In genomic region chr2:129873489-129873888, GRCm38 (mm10) we compare ENCODE assay signal across 9 mouse cellular contexts.
DNase-seq lines count a peak whose midpoint lies in the region; ATAC-seq and TF ChIP-seq lines count a peak whose summit lies in the region.
"Had no signal": no experiment of that assay in that cellular context is flagged by ENCODE, and none has a peak within 500 bp of the region (broad histone marks: within the 10 kb centered on the region; RNA-seq: fewer than 3 reads in every experiment).

No protein-coding gene starts in this region.

- H3K9ac ChIP-seq in liver, postnatal 0 days (replicated peaks): no peak overlapping the region
- no peak overlapping the region for H3K9ac ChIP-seq in neural tube, embryonic 15.5 days (replicated peaks)
- H3K9ac ChIP-seq: embryonic facial prominence, embryonic 15.5 days had no signal

- no peak overlapping the region for H3K4me2 ChIP-seq in liver, postnatal 0 days (ENCODE audit: low read depth, low read length)
- H3K4me2 ChIP-seq in neural tube, embryonic 15.5 days: peak overlapping the region; percentile 3; the same call in 1 of the 2 replicates
- H3K4me2 ChIP-seq: embryonic facial prominence, embryonic 15.5 days had no signal

- no peaks in the 10 kb centered on the region for H3K27me3 ChIP-seq in embryonic facial prominence, embryonic 10.5 days (replicated peaks; ENCODE audit: low read depth, poor library complexity, severe bottlenecking)
- H3K27me3 ChIP-seq in liver, postnatal 0 days (ENCODE audit: insufficient read depth, low read length): no peaks in the 10 kb centered on the region
- H3K27me3 ChIP-seq in neural tube, embryonic 15.5 days (replicated peaks): no peaks in the 10 kb centered on the region
- H3K27me3 ChIP-seq: embryonic facial prominence, embryonic 15.5 days had no signal

- DNase-seq in B cell, adult 2 months: peak; percentile 86 to 89
- DNase-seq in adrenal gland, postnatal 14 days: peak; percentile 87
- peak; percentile 82 for DNase-seq in embryonic facial prominence, embryonic 10.5 days (ENCODE audit: low spot score)
- DNase-seq in heart, adult 9 months (ENCODE audit: low spot score in 2 of 2): peak; percentile 37 to 66
- DNase-seq in kidney, postnatal 14 days: peak; percentile 83
- DNase-seq in liver, postnatal 0 days: peak; percentile 80
- DNase-seq in testis, postnatal 14 days (ENCODE audit: low spot score): peak; percentile 27

- TF ChIP-seq CTCF in liver, postnatal 0 days (IDR thresholded peaks at IDR 0.05; ENCODE audit: low read depth): peak; percentile 95

- no peaks in the 10 kb centered on the region for H3K9me3 ChIP-seq in embryonic facial prominence, embryonic 10.5 days
- H3K9me3 ChIP-seq in liver, postnatal 0 days (ENCODE audit: low read length): no peaks in the 10 kb centered on the region
- no peaks in the 10 kb centered on the region for H3K9me3 ChIP-seq in neural tube, embryonic 15.5 days (replicated peaks)
- H3K9me3 ChIP-seq: embryonic facial prominence, embryonic 15.5 days had no signal

- no peak overlapping the region for H3K27ac ChIP-seq in embryonic facial prominence, embryonic 10.5 days (replicated peaks)
- no peak overlapping the region for H3K27ac ChIP-seq in liver, postnatal 0 days (ENCODE audit: low read depth)
- H3K27ac ChIP-seq in neural tube, embryonic 15.5 days (replicated peaks): no peak overlapping the region
- H3K27ac ChIP-seq: embryonic facial prominence, embryonic 15.5 days had no signal

- H3K4me1 ChIP-seq in embryonic facial prominence, embryonic 10.5 days: no peaks in the 10 kb centered on the region
- no peaks in the 10 kb centered on the region for H3K4me1 ChIP-seq in liver, postnatal 0 days (ENCODE audit: insufficient read depth)
- H3K4me1 ChIP-seq in neural tube, embryonic 15.5 days: peaks cover 2% of the 10 kb centered on the region; the same call in 1 of the 2 replicates
- H3K4me1 ChIP-seq: embryonic facial prominence, embryonic 15.5 days had no signal

- ATAC-seq in liver, postnatal 0 days: no peak
- ATAC-seq in neural tube, embryonic 15.5 days (ENCODE audit: low FRiP score): peak; percentile 83

- no peaks in the 10 kb centered on the region for H3K36me3 ChIP-seq in embryonic facial prominence, embryonic 10.5 days (replicated peaks)
- no peaks in the 10 kb centered on the region for H3K36me3 ChIP-seq in liver, postnatal 0 days (replicated peaks; ENCODE audit: insufficient read depth, low read length)
- no peaks in the 10 kb centered on the region for H3K36me3 ChIP-seq in neural tube, embryonic 15.5 days
- H3K36me3 ChIP-seq: embryonic facial prominence, embryonic 15.5 days had no signal

- 10% methylated on average over 5 of the region's 5 CpGs for WGBS in embryonic facial prominence, embryonic 10.5 days
- WGBS in liver, postnatal 0 days (ENCODE audit: insufficient replicate concordance): 7% methylated on average over 5 of the region's 5 CpGs
- 7% methylated on average over 5 of the region's 5 CpGs for WGBS in neural tube, embryonic 15.5 days

- H3K4me3 ChIP-seq in embryonic facial prominence, embryonic 10.5 days: no peak overlapping the region
- H3K4me3 ChIP-seq in liver, postnatal 0 days (ENCODE audit: low read depth, low read length): no peak overlapping the region
- no peak overlapping the region for H3K4me3 ChIP-seq in neural tube, embryonic 15.5 days (replicated peaks)
- H3K4me3 ChIP-seq: embryonic facial prominence, embryonic 15.5 days had no signal

- TF ChIP-seq EP300 in liver, postnatal 0 days (IDR thresholded peaks at IDR 0.05; ENCODE audit: low read depth): no peak

Comparison
In these comparisons a context has a peak if more than half of its experiments do, and no peak if none do; other contexts are left out.
1. DNase-seq: peak in every context shown above with its lines; median percentile 88 in B cell, adult 2 months; 87 in adrenal gland, postnatal 14 days; 83 in kidney, postnatal 14 days; 82 in embryonic facial prominence, embryonic 10.5 days; 80 in liver, postnatal 0 days; 52 in heart, adult 9 months; 27 in testis, postnatal 14 days.